Mouse (Mus musculus): ENCODE measurements at regions not wholly inside any gene's neighbourhood (a gene's known extent, or its start where the extent isn't known, plus 50 kb on each side); places are given as distances from the start of the nearest gene placed in this dataset.

- no peak for DNase-seq
Measured at GRCm38 (mm10) chr12:35314035-35314434, 220.8 kb downstream of the Ahr start.

DNA sequence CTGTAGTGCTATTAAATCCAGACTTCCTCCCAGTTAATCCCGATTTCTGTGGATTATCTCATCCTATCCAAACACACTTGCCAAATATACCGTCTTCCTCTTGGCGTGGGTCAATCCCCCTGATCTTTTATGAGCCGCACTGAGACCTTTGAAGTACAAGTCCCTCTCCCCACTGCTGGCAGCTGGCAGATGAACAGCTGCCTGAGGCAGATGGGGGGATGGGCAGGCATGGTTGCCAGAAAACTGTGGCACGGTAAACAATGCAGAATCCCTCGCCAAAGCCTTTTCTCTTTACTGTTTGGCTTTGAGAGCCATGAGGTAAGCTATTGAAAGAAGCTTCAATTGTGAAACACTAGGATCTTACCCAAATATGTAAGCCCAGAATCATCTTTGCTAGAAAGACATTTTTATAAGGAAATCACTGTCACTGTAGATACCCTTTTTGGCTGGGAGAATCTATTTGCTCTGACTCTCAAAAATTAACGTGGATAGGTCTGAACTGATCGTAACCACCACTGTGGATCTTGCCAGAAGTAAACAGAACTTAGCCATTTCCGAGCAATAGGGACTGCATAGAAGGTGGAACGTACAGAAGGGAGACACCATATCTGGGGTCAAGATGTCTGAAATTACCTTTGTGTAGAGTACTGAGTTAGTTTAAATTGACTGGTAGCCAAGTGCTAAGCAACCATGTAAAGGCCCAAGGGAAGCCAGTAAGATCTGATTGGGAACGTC is 221.5 kb downstream of the Ahr start:
- DNase-seq: no peak

- no peak for DNase-seq
Measured at GRCm38 (mm10) chr12:35308537-35308936, 226.3 kb downstream of the Ahr start.

DNA sequence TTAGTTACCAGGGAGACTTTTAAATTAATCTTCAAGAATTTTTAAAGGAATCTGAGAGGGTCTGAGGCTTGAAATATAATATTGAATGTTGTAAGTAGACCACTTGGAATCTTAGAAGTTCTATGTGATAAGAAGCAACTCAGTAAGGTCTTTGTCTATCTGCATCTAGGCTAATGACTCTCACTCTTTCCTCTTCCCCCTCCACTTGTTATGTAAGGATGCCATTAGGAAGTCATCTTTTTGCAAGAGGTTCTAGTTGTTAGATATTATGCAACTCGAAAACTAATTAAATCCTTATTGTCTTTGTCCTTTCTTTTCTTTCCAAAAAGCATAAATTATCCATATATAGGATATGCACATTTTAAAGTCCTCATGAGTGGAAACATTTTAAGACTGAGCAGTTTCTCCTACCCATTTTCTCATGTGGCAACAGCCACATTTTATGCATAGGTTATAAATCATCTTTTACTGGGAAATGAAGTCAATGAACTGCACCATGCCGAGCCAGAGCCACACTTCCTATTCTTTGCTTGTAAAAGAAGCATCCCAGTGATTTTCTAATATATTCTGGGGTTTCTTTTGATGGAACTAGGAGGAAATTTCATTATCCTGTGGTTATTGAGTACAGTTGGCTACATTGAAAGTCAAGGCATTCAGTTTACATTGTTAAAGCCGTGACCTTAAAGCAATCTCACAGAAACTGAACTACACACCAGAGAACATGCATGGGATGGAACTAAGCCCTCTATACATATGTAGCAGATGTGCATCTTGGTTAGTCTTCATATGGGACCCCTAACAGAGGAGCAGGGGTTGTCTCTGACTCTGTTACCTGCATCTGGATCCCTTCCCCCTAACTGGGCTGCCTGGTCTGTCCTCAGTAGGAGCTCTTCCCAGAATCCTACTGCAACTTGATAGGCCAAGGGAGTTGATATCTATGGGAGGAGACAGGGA is 230.8 kb downstream of the Ahr start:
- DNase-seq: no peak

DNA sequence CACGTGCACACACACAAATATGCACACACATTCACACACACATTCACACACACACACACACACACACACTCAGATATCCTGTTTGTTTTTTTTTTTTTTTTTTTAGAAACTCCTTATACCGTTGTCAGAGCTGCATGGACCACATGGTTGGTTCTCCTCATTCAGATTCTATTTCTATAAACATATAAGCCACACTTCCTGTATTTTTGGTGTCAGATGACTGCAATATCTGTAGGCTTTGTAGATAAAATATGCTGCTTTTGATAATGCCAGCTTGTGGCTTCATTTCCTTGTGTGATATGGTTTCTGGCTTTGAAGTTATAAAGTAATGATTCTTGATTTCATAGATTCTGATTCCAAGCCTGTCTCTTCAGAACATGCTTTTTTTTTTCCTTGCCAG is 231.7 kb downstream of the Ahr start:
- no peak for DNase-seq

GRCm38 (mm10) chr12:35294668-35295067 is 240.2 kb downstream of the Ahr start:
- DNase-seq: no peak

DNA sequence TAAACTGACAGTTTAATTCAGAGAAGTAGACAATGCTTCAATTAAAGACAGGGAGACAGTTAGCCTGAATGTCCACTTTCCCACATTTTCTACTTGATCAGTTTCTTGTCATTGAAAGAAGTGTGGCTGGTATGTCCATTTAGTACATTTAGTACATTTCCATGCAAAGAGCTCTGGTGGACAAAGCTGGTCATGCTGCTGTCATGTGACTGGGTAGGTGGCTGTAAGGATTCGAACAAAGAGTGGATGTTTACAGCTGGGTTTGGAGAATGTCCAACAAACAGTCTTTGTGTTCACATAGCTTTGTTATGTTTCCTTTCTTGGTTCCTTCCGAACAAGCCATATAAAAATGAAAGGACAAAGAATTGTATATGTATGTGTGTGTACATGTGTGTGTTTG is 241.3 kb downstream of the Ahr start:
- DNase-seq: no peak

GRCm38 (mm10) chr12:35291941-35292341 is 242.9 kb downstream of the Ahr start:
- no peak for DNase-seq

- DNase-seq: no peak
Measured at GRCm38 (mm10) chr12:35287974-35288373, 241.0 kb downstream of the Snx13 start.

- no peak for DNase-seq
Measured at GRCm38 (mm10) chr12:35287570-35287969, 240.6 kb downstream of the Snx13 start.

- no peak for DNase-seq
Measured at GRCm38 (mm10) chr12:35286974-35287553, 240.1 kb downstream of the Snx13 start.

- DNase-seq: no peak
Measured at GRCm38 (mm10) chr12:35284345-35284744, 237.4 kb downstream of the Snx13 start.

- peak; percentile 42 for DNase-seq
Measured at GRCm38 (mm10) chr12:35283925-35284324, 236.9 kb downstream of the Snx13 start.

- DNase-seq: no peak
Measured at GRCm38 (mm10) chr12:35283407-35283806, 236.4 kb downstream of the Snx13 start.

GRCm38 (mm10) chr12:35269465-35269864 is 222.5 kb downstream of the Snx13 start:
- DNase-seq: no peak

DNA sequence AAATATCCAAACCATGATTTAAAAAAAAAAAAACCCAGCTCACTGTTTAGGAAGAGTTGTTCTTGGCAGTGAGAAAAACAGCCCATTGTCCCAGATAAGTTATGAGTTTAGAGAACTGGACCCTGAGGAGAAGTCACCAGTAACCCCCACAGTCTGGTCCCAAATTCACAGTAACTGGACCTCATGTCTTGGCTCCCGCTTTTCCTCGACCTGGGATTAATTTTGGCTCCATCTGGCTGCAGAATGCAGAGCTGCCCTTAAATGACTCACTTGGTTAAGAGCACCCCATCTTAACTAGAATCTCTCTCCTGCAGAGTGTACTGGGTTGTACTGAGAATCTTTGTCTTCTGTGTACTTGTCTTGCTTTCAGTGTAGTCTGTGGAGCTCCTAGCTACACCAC is 221.0 kb downstream of the Snx13 start:
- no peak for DNase-seq

DNA sequence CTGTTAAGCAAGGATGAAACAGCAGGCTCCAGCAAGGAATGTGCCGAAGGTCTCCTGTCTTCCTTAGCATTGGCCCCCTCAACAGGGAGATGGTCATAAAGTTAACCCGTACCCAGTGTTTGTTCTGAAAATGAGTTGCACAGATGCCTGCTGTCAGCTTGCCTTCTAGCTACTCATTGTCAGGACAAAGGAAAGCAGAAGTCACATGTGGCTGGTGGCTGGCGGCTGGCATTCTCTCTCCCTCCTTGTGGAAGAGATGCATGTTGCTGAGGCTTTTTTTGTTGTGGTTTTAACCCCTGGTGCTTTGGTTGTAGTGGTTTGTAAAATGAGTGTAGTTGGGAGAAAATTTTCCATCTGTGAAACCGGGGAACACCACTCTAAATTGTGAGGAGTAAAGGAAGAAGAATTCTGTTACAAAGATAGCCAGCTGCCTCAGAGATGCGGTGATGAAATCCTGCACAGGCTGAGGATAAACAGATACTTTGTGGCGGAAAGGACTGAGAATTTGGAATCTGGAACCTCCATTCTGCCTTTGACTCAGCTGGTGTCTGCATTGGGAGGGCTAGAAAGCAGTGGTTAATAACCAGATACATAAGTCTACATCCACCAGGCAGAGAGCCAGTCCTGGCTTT is 220.2 kb downstream of the Snx13 start:
- DNase-seq: no peak

GRCm38 (mm10) chr12:35259781-35260180 is 212.8 kb downstream of the Snx13 start:
- DNase-seq: no peak

- DNase-seq: no peak
Measured at GRCm38 (mm10) chr12:35255723-35256401, 208.9 kb downstream of the Snx13 start.

GRCm38 (mm10) chr12:35248476-35248875 is 201.5 kb downstream of the Snx13 start:
- DNase-seq: no peak

DNA sequence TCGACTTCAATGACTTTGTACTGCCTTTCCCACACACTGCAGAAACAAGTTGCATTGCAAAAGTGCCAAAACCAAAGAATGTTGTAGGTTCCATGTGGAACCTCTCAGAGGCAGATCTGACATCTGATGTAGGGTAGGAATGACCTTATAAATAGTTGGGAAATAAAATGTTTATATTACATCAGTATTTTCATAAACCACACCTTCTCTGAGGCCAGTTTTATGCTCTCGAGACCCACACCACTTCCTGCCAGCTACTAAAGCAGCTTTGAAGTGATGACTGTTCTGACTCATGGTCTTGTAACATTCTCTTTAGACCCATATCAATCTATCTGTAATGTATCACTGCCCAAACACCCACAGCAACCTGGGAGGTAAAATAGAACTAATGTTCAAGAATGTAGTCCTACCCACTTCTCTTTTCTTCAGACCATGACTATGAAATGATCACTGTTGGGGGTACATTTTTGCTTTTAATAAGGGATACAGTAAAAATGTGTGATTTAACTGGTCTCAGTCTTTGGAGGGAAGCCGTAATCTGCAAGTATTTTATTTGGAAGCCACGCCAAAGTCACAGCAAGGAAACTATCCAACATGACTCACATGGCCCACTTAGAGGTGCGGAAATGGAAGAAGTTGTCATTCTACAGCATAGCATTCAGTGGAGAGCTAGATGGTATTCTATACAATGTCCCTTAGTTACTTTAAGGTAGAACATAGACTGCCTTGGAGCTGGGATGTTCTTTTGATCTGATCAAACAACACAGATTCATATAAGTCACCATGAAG is 199.4 kb downstream of the Snx13 start:
- DNase-seq: no peak

DNA sequence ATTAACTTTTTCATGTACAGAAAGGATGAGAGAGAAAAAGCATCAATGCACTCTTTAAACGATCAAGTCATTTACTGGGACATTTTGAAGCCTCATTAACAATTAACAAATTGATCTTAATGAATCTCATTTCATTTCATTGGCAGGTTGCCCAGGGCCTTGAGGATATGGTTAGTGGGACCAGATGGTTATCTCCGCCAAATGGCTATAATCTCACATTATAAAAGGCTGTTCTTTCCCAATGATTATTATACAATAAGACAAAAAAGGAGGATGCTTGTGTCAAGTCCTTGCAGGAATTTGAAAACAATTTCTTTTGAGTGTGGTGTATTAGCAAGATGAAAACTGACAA is 185.3 kb downstream of the Snx13 start:
- DNase-seq: no peak

All from kidney, adult 9 months (tissue).